Mouse (Mus musculus): ENCODE data around the gene Bin2. TPM values are rescaled to one million over a fixed set of nuclear protein-coding genes. Genes with fewer than 3 reads are reported as not detected.
A peak's percentile ranks its signal among the peaks of the same experiment; 100 is the strongest.
"Not testable (repeated sequence)": the region's sequence is repeated elsewhere in the genome, so short reads cannot be mapped to it uniquely, and the experiment has no call there.

Gene Bin2
- total RNA-seq, 2 experiments from 2014 or later = 5.3 to 5.6 TPM

DNA sequence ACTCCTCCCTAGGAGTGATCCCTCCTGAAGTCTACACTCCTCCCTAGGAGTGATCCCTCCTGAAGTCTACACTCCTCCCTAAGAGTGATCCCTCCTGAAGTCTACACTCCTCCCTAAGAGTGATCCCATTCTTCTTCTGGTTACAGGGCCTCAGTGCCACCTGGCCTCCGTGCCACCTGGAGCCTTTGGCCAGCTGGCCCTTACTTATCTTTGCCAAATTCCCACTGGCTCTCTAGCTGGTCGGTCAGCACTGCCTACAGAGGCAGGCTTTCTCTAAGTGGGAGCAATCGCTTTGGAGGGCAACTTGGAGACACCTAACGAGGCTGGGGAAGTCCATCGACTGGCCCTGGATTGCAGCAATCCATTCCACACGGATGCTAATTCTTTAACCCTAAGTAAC lies 23.2 kb downstream of the Bin2 start:
- DNase-seq = no peak

DNA sequence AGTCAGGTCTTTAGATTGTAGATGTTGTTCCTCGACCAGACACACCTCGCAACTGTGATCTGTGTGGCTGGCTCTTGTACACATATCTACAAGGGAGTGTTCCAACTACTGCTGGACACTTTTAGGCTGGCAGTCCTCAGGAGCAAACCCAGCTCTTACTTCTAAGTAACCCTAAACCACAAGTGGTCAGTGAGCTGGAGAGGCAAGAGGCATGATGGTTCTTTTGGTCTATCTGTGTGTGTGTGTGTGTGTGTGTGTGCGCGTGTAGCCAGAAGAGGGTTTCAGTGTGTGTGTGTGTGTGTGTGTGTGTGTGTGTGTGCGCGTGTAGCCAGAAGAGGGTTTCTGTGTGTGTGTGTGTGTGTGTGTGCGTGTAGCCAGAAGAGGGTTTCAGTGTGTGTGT lies 26.9 kb downstream of the Bin2 start:
- DNase-seq = no peak

DNA sequence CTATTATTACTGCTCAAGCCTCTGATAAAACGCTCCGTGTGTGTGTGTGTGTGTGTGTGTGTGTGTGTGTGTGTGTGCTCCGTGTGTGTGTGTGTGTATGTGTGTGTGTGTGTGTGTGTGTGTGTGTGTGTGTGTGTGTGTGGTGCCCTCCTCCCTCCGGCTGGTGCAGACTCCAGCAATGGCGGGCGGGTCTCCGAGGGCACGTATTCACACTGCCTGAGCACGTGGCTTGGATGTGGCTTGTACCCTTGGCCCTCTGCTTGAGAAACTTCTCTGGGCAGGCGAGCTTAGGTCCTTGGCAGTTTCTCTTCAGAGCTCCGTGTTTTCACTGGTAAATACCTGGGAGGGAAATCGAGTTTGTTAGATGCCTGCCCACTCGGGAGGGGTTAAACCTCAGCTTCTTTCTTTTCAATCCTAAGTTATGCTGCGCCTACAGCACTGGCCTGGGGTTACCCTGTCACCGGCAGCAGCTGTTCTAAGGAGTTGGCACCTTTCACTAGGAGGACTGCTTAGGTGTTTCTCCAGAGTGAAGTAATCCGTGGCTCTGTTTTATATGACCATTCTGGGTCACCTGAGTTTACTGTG lies 28.0 kb downstream of the Bin2 start:
- no peak for DNase-seq

DNA sequence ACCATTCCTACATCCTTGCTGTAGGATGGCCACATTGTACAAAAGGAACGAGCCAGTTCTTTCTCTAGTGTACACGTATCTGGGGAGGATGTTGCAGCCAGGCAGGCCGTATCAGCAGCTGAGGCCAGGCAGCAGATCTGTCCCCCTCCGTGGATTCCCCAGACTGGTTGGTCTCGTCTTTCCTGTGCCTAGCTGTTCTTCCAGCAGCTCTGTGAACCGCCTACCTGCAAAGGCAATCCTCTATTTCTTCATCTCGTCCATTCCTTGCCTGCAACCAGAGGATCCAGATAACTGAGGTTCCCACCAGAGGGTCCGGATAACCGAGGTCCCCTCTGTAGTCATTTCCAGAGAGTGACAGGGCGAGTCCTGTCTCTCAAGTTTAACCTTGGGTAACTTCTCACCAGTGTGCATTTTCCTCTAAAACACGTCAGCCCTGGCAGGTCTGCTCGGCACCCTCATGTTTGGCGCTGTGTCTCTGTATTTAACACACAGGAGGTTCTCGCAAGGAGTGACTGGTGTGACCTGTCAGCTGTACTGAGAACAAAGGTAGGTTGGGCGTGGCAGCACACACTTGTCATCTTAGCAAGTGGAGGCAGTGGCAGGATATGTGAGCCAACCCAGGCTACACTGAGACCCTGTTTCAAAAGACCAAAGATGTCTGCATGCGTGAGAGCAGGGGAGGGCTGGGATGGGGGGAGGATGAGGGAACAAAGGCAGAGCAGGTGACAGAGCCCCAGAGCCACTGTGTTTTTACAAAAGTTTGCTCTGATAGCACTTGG lies 29.2 kb downstream of the Bin2 start:
- no peak for DNase-seq

DNA sequence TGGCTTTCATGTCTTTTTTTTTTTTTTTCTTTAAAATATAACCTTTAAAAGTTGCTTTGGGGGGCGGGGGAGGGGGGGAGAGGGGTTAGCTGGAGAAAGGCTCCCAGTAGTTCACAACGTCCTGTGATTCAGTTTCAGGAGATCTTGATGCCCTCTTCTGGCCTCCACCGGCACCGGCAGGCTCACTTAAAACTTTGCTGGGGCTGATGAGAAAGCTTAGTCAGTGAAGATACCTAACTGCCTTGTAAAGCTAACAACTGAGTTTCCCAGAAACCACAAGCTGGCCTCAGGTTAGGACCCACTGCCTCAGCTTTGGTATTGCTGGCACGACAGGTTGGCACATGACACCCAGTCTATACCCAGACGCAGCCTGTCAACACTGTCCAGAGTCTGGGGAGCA lies 31.7 kb downstream of the Bin2 start:
- no peak for DNase-seq

DNA sequence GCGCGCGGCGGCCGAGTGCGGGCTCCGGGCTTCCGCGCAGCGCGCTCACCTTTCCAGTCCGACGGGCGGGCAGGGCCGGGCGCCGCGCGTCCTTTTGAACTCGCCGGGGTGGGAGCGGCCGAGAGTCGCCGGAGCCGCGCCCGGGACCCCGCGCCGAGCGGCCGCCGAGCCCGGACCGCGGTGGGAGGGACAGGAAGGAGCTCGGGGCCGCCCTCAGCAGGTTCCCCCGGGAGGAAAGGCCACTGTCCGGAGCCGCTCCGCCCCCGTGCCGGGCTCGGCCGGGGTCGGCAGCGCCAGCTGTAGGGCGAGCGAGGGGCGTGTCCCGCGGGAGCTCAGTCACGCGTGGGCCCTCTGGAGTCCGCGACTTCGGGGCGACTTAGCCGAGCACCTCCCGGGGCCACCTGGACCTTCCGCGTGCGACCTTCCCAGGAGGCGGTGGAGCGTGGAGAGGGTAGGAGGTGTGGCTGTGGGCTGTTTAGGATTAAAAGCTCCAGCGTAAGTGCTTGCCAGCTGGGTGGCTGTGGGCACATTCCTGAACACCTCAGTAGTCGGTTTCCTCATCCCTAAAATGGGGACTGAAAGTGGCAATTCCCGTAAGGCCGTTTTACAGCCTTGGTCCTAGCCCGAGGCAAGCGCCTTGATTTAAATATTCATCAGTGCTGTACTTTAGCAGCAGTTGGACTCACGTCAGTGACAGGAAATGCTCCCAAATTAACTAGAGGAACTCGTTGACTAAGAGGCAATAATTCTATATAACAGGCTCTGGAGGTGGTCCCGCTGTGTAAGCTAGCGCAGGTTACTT lies 32.5 kb downstream of the Bin2 start, which contains the start of gene Smagp:
Gene Smagp (minus strand): TSS at position 241 of the 802 bp plus-strand sequence.
- DNase-seq = no peak

DNA sequence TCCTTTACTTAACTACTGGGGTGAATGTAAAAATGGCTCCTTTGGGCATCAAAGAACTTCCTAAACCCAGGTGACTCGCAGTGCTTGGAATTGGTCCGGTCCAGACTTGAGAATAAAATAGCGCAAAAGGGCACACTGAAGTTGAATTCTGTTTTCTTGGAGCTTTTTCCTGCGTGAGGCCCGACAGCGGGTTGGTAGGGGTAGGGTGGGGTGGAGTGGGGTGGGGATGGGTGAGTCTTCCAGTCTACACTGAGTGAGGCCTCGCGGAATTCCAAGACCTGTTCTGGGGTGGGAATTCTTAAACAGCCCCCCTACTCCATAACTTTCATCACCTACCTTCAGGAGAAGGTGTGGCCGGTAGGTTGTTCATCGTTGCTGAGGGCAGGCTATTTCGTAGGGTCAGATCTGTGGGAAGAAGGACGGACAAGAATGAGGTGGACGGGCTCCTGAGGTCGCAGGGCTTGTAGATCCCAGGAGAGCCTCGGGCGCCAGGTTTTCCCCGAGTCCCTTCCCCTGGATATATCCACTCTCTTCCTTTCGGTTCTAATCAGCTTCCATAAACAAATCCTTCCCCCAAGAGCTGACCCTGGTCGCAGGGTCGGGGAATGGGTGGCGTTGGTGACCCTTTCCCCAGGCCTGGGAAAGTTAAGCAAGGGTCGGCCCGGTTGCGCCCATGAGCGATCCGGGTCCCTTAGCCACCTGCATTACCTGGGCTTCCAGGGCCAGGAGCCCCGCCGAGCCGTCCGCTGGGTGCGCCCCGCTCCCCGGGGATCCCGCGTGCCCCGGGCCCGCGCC lies 33.3 kb downstream of the Bin2 start:
- DNase-seq = no peak

DNA sequence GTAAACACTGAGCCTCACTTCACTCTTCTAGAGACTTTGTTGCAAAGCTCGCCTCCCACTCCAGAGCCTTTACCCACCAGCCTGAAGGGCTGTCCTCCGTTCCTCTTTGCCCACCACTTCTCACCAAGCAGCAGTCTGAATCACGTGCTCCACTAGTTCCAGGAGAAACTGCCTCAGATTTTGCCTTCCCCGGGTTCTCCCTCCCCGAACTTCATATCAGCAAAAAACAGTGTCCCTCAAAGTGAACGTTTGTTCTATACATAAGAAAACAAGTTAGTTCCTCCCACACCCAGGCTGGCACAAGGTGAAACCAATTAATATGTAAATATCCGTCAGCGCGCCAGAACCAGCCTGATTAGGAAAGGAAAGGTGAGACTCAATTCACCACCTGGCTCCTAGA lies 34.1 kb downstream of the Bin2 start:
- no peak for DNase-seq

DNA sequence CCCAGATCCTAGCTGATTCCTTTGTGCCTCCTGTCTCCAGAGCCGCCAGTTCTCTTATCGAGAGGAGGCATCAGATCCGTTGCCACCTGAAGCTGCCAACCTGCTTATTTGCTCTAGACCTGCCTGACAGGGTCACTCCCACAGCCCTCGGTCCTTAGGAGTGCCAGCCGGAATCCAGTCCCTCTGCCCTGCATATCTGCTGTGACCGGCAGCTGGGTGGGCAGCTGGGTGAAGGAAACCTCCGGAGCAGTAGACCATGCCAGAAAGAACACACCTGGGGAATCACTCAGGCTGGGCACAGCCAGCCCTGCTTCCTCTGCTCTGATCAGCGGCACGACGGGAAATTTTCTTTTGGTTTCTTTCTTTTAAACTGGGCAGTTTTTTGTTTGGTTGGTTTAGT lies 36.0 kb downstream of the Bin2 start:
- no peak for DNase-seq

DNA sequence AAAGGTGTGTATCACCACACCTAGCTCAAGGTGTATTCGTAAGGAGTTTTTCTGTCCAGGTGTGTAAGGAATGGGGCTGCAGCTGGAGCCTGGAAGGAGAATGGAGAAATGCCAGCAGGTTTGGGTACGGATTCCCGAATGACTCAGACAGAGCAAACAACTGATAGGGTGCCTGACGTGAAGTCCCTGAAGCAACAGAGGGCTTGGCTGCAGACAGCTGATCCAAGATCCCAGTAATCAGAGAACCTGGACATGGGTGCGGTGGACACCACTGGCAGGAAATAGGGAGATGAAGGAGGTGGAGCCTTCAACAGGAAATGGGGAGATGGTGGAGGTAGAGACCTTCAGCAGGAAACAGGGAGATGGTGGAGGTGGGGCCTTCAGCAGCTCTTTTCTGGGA lies 37.0 kb downstream of the Bin2 start:
- no peak for DNase-seq

DNA sequence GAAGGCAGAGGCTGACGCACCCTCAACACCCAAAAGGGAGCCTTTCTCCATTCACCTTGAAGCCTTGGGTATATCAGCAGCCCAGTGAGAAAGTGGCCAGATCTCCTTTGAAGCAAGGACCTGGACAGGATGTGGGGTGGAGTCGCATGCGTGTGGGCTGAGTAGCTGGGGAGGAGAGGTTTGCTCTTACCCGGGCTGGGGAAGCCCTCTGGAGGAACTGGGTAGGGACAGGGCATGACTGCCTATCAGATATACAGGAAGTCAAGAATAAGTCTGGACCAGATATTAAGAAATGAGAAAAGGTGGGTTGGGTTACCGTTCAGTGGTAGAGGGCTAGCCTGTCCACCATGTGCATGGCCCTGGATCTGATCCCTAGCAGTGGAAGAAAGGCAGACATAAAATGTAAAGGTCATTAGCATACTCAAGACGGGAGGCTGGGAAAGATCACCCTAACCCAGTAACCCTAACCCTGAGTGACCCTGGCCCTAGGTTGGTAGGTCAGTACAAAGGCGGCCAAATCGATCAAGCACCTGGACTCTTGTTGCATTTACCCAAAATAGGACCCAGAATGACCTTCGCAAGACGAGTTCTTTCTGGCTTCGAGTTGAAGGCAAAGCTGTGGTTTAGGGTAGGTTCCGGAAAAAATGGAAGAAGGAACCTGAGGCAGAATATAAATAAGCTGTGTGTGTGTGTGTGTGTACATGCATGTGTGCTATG lies 37.7 kb downstream of the Bin2 start:
- no peak for DNase-seq

DNA sequence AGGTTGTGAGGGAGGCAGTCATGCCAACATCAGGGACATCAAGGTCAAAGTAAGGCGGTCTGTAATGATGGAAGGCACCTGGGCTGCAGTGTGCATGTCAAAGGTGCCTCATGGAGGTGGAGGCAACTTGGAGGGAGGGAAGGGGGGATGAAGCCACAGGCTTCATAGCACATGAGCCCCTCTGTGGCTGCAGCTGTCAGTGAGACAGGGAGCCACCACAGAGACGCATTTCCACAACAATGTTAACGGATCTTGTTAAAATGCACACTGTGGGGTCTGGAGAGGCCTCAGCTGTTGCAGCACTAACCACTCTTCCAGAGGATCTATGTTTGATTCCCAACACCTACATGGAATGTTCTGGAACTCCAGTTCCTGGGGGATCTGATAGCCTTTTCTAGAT lies 39.2 kb downstream of the Bin2 start:
- no peak for DNase-seq

DNA sequence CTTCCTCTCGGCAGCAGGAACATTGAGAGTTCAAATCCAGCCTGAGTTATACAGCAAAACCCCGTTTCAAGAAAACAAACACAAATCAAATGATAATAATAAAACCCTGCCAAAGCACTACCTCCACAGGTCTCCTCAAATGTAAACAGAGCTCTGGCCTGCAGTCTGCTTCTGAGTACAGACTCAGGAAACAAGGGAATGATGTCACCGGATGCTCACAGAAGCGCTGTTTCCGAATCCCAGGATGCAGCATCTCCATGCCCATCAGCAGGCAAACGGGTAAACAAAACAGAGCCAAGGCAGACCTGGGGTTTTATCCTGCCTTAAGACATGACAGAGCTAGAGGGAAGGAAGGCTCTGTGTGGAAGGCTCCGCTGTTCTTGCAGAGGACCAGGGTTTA lies 40.6 kb downstream of the Bin2 start:
- no peak for DNase-seq

DNA sequence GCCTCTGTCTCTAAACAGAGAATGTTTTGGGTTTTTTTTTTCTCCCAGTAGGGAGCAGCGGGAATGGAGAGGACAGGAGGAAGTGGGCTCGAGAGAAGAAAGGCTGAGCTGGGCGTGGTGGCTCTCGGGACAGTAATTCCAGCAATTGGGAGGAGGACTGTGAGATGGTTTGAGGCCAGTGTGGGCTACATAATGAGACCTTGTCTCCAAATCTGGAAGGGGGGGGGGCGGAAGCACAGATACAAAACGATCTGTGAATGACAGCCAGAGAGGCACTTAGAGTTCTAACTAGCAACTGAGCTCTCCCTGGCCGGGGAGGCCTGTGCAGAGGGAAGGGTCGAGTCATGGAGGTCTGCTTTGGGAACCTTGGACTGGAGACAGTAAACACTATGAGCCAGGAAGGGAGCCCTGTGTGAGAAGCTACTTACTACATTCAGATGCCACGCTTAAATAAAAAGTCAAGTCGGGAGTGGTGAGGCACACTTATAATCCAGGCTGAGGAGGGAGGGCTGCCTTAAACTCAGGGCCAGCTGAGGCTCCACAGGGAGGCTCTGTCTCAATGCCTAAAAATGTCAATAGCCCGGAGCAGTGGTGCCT lies 41.5 kb downstream of the Bin2 start:
- no peak for DNase-seq

DNA sequence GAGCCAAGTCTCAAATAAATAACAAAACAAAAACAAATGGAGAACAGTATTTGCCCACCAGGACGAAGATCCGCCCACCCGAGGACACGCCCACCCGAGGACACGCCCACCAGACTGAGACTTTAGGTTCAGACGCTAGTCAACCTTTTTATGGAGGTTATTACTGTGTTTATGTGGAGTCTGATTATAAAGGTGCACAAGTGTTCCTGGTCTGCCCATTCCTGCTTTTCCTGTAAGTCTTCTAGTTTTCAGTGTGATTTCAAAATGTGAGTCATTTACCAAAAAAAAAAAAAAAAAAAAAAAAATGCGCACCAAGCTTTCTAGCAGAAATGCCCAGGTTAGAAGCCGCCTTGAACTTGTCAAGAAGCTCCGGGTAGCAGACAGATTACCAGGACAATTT lies 42.1 kb downstream of the Bin2 start:
- no peak for DNase-seq

DNA sequence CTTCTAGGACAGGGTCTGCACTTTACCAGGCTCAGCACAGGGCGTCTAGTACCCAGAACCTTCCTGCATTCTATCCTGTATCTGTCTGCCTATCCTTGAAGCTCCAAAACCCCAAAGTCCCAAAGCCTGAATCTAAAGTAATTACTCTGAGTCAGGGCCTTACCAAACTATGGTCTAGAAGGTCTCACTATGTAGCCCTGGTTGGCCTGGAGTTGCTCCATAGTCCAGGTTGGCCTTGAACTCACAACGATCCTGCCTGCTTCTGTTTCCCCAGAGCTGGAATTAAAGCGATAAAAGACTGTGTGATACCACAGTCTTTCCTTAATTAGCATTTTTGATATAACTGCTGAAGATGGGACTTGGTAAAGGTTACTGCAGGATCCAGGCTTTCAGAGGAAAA lies 44.9 kb downstream of the Bin2 start:
- DNase-seq = no peak

DNA sequence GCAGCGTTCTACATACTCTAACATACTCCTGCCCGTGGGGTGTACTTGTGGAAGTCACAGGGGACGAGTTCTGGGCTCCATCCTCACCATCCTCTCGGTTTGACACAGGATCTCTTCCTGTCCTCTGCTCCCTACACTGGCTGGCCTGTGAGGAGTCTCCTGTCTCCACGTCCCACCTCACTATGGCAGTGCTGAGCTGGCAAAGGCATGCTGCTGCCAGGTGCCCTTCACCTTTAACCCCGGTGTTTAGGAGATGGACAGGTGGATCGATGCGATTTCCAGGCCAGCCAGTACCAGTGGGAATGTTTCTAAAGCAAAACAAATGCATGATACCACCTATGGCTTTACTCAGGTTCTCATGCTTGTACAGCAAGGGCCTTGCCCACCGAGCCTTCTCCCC lies 45.6 kb downstream of the Bin2 start:
- no peak for DNase-seq

DNA sequence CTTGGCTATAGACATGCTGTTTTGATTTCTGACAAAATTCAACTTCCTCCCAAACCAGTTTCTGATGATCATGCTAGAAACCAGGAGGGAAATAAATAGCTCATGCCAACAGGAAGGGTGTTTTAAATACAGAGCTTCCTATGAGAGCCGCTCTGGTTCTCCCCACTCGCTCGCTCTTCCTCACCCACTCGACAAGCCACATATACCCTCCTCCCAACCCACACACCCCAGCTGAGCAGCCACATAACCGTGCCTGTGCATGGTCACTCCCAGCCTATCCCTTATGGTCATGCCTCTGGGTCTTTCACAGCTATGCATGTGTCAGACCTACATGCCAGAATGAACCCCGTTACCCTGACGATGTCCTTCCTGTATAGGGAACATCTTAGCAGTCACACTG lies 47.2 kb downstream of the Bin2 start:
- DNase-seq = no peak

DNA sequence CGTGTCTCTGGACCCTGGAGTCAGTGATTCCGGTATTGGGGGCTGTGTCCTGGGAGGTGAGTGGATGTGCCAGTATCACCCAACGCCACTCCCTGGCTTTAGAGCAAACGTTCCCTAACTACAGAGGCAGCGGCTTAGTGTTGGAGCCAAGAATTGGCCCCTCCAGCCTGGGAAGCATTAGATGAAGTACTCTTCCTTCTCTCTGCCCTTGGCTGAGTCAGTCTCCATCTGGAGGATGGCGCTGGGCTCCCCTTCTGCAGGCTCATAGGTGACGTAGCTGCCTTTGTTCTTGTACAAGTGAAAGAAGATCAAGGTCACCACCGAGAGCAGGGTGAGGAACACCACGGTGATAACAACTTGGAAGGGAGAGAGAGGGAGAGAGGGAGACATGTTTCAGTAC lies 47.7 kb downstream of the Bin2 start:
- DNase-seq = not testable (repeated sequence)

DNA sequence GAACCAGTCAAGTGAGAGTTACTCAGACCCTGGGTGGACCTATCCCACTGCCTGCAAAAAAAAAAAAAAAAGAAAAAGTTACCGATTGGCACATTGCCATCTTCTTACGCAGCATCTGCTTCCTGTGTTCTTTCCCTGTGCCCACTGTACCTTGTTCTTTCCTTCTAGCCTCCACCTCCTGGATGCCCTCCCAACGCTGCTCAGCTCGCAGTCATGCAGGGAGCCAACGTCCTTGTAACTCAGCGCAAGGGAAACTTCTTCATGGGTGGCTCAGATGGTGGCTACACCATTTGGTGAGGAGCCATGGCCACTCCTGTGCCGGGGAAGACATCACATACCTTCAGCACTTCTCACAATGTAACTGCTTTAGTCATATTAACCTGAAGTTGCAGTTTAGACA lies 50.2 kb downstream of the Bin2 start:
- DNase-seq = no peak

DNA sequence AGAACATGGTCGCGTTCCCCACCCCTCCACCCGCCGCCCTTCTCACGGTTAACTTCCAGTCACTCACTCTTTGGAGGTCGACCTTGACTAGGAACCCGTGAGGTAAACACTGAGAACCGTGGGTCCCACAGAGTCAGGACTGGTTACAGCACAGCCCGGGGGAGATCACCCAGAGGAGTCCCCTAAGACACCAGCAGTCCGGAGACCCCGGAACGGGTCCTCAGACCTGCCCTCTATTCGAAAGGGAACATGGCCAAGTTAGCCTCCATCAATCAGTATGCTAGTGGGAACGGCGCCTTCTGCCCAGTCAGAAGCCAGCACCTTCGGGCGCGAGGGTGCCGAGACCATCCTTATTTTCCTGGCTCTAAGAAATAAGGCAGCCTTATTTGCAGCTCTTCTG lies 53.1 kb downstream of the Bin2 start:
- DNase-seq = no peak

DNA sequence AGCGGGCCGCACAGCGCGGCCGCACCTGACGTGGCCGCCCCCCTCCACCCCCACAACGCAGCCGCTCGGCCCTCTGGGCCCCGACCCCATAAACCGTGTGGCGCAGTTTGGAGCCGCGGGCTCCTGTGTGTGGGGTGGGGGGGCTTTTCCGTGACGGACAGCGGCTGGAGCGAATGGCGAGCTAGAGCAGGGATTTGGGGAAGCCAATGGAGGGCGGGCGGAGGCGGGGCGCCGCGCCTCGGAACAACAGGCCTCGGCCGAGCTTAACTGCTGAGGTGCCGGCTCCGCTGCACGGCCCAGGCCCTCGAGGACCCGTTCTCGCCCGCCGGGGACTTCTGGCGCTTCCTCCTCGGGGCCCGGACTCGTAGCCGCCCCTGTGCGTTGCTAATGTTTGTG lies 53.5 kb downstream of the Bin2 start:
- peak; percentile 85 to 88 for DNase-seq

All from layer of hippocampus, postnatal 36 days (tissue).